Mouse (Mus musculus): ENCODE measurements at regions not wholly inside any gene's neighbourhood (a gene's known extent, or its start where the extent isn't known, plus 50 kb on each side); places are given as distances from the start of the nearest gene placed in this dataset.

DNA sequence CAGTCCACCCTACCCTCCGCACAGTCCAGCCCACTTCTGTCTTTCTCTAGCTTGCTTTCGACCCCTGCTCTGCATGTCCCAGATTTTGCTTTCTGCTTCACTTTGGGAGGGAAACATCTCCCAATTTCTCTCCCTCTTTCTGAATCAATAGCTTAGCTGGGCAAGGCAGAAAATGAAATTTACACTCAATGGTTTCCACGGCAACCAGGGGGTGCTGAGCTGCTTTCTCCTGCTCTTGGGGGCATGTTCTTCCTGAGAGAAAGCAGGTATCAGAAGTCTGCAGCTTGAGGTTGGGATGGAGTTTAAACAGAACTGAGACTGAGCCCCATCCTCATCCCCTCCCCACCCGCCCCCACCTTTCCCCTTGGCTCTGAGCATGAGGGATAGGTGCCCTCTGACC lies 82.1 kb downstream of the Tpra1 start:
- Histone ChIP-seq H3K36me3 (no peaks in the 10 kb centered on the region), H3K9me3 (replicated peaks) (no peaks in the 10 kb centered on the region), H3K4me1 (no peaks in the 10 kb centered on the region), H3K4me2 (no peak overlapping the region), H3K4me3 (no peak overlapping the region), H3K9ac (no peak overlapping the region), H3K27ac (no peak overlapping the region), H3K27me3 (replicated peaks) (peaks cover 43% of the 10 kb centered on the region)
- WGBS (ENCODE audit: insufficient replicate concordance): 46% methylated on average over 4 of the region's 4 CpGs
- no peak for ATAC-seq

DNA sequence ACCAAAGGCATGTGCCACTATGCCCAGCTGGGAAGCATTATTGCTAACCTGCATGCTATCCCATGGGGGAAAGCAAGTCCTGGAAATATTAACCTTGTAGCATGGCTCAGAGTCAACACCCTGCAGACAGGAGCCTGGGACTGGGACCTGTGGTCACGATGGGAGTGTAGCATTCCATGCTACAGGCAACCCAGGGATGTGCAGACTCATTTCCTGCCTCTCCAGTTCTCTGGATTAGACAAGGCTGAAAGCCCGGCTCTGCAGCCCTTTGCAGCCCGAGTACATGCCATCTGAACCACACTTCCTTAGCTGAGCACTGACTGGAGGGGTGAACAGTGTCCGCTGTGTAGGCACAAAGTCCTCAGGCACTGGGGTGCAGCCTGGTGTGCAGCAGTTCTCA lies 82.8 kb downstream of the Tpra1 start:
- peaks cover 36% of the 10 kb centered on the region for H3K27me3 ChIP-seq (replicated peaks)
- peaks cover 3% of the 10 kb centered on the region for H3K4me1 ChIP-seq
- H3K4me3 ChIP-seq: no peak overlapping the region
- no peak overlapping the region for H3K27ac ChIP-seq
- ATAC-seq: no peak
- H3K4me2 ChIP-seq: no peak overlapping the region
- H3K9me3 ChIP-seq (replicated peaks): no peaks in the 10 kb centered on the region
- H3K36me3 ChIP-seq: no peaks in the 10 kb centered on the region
- no peak overlapping the region for H3K9ac ChIP-seq
- WGBS (ENCODE audit: insufficient replicate concordance): 27% methylated on average over 4 of the region's 4 CpGs

DNA sequence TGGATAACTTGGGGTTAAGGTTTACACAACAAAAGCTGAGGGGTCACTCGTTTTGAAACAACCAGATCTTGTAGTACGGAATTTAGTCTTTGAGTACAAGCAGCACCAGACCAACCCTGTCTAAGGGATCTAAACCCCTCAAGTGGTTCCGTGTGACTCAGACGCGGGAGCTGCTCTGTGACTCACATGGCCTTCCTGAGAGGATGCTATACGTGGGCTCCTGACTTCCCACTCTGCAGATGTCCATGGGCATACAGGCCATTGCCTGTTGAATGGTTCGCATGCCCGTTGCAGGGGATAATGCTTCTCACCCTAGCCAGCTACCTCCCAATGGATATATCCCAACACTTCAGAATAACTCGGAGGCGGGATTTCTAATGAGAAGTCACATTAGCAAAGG lies 86.5 kb downstream of the Tpra1 start:
- Histone ChIP-seq H3K4me1 (peaks cover 17% of the 10 kb centered on the region), H3K36me3 (no peaks in the 10 kb centered on the region), H3K27me3 (replicated peaks) (peaks cover 9% of the 10 kb centered on the region), H3K9me3 (replicated peaks) (no peaks in the 10 kb centered on the region), H3K4me2 (no peak overlapping the region), H3K4me3 (no peak overlapping the region), H3K27ac (no peak overlapping the region), H3K9ac (no peak overlapping the region)
- no peak for ATAC-seq
- whole genome bisulfite sequencing (ENCODE audit: insufficient replicate concordance): 78% methylated on average over 10 of the region's 10 CpGs

DNA sequence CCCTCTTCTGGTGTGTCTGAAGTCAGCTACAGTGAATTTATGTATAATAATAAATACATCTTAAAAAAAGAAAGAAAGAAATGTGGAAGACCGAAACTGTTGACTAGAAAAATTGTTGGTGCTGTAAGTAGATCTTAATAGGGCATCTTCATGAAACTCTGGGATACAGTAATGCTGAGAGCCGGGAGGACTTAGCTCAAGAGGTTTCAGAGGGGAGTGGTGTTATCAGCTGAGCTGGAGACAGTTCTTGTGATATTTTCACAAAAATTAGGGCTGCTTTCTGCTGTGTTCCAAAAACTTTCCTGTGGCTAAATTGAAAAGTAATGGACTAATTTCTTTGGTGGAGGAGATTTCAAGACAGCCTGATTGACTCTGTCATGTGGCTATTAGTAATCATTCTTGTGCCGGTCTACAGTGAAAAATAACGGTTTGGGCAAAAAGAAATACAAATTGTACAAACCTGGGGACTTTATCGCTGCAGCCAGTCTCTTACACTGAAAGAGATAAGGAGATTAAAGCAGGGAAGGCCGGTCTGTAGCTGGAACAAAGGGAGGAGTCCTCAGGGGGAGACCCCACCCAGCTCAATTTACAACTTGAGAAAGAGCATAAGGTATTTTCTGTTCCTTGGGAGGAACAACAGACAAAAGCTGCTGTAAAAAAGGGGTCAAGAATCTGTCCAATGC lies 87.7 kb downstream of the Tpra1 start:
- peaks cover 17% of the 10 kb centered on the region for H3K4me1 ChIP-seq
- peaks cover 15% of the 10 kb centered on the region for H3K27me3 ChIP-seq (replicated peaks)
- WGBS (ENCODE audit: insufficient replicate concordance): 25% methylated on average over 6 of the region's 6 CpGs
- peak overlapping the region; percentile 46 for H3K4me2 ChIP-seq
- no peak overlapping the region for H3K9ac ChIP-seq
- ATAC-seq: peak; percentile 87
- H3K9me3 ChIP-seq (replicated peaks): no peaks in the 10 kb centered on the region
- H3K36me3 ChIP-seq: no peaks in the 10 kb centered on the region
- peak overlapping the region; percentile 64 for H3K27ac ChIP-seq
- no peak overlapping the region for H3K4me3 ChIP-seq

DNA sequence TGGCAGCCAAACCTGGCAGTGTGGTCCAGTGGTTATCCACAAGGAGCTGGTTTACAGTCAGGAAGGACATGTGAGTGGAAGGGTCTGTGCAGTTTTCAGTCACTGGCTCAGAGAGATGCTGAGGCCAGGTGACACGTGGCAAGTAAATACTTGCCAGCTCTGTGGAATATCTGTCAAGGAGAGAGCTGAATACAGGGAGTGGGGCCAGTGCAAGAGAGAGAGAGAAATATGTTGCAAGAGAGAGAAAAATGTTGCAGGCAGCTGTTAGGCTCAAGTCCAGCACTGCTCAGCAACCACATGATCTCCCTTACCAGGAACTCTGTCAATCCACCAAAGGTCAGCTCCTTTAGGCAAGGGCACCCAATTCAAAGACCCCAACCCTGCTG lies 88.2 kb downstream of the Tpra1 start:
- Histone ChIP-seq H3K9ac (no peak overlapping the region), H3K36me3 (no peaks in the 10 kb centered on the region), H3K9me3 (replicated peaks) (no peaks in the 10 kb centered on the region), H3K4me1 (peaks cover 17% of the 10 kb centered on the region), H3K27me3 (replicated peaks) (peaks cover 10% of the 10 kb centered on the region), H3K4me2 (peak overlapping the region; percentile 46), H3K27ac (peak overlapping the region; percentile 64), H3K4me3 (no peak overlapping the region)
- ATAC-seq: peak; percentile 77
- WGBS (ENCODE audit: insufficient replicate concordance): 32% methylated on average over 1 of the region's 1 CpGs

DNA sequence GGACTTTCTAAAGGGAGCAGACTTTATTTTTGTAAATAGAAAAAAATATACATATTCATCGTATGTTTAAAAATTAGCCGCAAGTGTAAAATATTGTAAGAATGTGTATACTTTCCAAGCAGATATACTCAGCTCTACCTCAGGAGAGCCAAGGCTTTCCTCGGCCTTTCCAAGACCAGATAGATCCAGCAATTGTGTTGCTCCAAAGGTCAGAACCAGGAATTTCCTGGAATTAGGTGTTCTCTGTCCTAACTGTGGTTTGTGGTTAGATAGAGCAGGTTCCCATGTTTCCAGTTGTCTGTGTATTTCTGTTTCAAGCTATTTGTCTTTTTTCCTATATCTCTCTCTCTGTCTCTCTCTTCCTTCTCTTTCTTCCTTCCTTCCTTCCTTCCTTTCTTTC lies 93.0 kb downstream of the Tpra1 start:
- Histone ChIP-seq H3K9ac (no peak overlapping the region), H3K4me1 (peaks cover 12% of the 10 kb centered on the region), H3K27me3 (replicated peaks) (peaks cover 24% of the 10 kb centered on the region), H3K27ac (no peak overlapping the region), H3K4me3 (no peak overlapping the region), H3K36me3 (no peaks in the 10 kb centered on the region), H3K4me2 (no peak overlapping the region), H3K9me3 (replicated peaks) (no peaks in the 10 kb centered on the region)
- WGBS (ENCODE audit: insufficient replicate concordance): 73% methylated on average over 3 of the region's 3 CpGs
- ATAC-seq: no peak

DNA sequence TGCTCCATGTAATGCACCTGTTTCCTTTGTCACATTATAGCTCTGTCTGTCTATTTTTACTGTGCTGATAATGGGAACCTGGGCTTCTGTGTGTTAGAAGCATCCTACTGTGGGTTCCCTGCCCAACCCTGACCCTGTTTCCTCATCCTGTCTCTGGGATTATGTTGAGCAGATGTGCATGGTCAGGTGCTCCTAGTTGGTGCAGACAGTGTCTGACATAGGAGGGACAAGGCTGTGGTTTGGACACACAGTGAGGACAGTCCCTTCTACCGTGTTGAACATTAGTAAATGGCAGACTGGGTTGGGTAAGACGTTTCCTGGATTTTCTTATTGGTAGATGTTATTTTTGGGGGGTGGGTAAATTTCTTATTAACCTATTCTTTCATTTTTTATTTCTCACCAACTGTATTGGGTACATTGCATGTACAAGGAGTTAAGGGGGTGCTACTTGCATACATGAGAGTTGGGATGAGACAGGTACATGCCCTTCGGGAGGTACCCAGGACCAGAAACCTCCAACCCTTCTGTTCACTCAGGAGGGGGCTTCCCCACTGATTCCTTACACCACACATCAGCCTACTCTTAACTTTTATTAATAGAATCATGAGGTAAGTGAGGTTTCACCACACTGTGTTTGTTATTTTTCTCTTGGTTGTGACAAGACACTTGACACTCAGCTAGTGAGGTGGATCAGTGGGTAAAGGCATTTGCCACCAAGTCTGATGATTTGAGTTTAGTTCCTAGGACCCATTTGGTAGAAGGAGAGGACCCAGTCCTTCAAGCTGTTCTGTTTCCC lies 97.1 kb downstream of the Tpra1 start:
- no peaks in the 10 kb centered on the region for H3K36me3 ChIP-seq
- no peak overlapping the region for H3K4me3 ChIP-seq
- no peak overlapping the region for H3K27ac ChIP-seq
- 62% methylated on average over 3 of the region's 3 CpGs for WGBS (ENCODE audit: insufficient replicate concordance)
- ATAC-seq: no peak
- no peaks in the 10 kb centered on the region for H3K4me1 ChIP-seq
- H3K9me3 ChIP-seq (replicated peaks): no peaks in the 10 kb centered on the region
- H3K27me3 ChIP-seq (replicated peaks): peaks cover 30% of the 10 kb centered on the region
- no peak overlapping the region for H3K4me2 ChIP-seq
- H3K9ac ChIP-seq: no peak overlapping the region

DNA sequence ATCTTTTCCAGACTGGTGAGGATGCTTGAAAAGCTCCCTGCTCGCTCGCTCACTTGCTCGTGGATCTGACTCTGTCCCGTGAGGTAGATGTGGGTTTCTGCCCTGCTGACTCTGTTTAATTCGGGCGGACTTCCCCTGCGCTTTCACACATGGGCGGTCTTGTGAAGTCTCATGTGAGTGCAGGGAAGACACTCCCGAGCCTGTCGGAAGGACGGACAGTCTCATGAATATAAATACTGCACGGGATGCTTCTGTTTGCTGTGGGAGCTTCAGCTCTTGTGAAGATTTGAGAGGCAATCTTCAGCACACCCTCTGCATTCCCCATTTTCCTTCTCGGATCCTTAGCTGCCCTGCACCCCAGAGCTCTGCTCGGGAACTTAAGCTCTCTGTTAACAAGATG lies 98.3 kb downstream of the Tpra1 start:
- H3K27ac ChIP-seq: no peak overlapping the region
- no peak overlapping the region for H3K4me2 ChIP-seq
- WGBS (ENCODE audit: insufficient replicate concordance): 39% methylated on average over 14 of the region's 14 CpGs
- no peaks in the 10 kb centered on the region for H3K9me3 ChIP-seq (replicated peaks)
- peaks cover 27% of the 10 kb centered on the region for H3K27me3 ChIP-seq (replicated peaks)
- H3K9ac ChIP-seq: no peak overlapping the region
- no peak overlapping the region for H3K4me3 ChIP-seq
- ATAC-seq: no peak
- no peaks in the 10 kb centered on the region for H3K4me1 ChIP-seq
- no peaks in the 10 kb centered on the region for H3K36me3 ChIP-seq

DNA sequence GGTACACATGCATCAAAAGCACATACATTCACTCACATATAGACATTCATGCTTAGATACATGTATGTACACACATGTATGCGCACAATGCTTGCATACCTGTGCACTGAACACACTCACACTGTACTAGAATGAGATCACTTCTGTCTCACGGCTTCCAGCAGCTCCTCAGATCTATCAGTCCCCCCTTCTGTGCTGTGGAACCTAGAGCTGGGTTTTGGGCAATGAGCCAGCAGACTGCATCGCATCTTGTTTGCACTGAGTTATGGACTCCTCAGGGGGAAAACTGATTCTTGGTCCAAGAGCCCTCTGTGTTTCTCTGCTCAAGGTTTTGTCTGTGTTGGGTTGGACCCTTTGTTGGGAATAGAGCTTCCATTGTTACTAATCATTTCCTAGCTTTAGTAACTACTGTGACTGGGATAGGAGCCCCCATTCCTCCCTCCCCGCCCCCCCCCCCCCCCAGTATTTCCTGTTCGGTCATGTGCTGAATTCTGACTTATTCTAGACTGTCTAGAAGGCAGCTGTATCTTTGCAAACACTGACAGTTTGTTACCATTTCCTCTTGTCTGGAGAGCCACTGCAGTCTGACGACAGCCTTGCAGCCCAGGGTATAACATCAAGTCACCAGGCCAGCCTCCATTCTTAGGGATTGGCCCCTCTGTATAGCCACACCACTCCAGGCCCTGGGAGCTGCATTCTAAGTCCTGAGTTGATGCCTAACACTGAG lies 101.3 kb downstream of the Tpra1 start:
- Histone ChIP-seq H3K4me2 (no peak overlapping the region), H3K9ac (no peak overlapping the region), H3K9me3 (replicated peaks) (no peaks in the 10 kb centered on the region), H3K27me3 (replicated peaks) (peaks cover 41% of the 10 kb centered on the region), H3K27ac (no peak overlapping the region), H3K4me3 (no peak overlapping the region), H3K4me1 (peaks cover 4% of the 10 kb centered on the region; the same call in 1 of the 2 replicates), H3K36me3 (no peaks in the 10 kb centered on the region)
- no peak for ATAC-seq
- WGBS (ENCODE audit: insufficient replicate concordance): 38% methylated on average over 6 of the region's 6 CpGs

DNA sequence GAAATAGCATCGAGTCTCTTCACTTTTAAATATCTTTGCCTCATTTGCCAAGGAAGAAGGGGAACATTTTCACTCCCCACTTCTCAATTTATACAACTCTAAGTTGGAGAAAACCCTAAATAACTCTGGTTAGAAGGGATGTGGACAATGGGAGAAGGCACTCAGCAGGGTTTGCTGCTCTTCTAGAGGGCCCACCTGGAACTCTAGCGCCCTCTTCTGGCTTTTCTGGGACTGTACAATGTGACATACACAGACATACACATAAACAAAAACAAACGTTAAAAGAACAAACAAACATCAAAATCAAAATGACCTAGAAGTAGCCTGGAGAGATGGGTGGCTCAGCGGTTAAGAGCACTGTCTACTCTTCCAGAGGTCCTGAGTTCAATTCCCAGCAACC lies 103.0 kb downstream of the Tpra1 start:
- Histone ChIP-seq H3K9ac (no peak overlapping the region), H3K27ac (no peak overlapping the region), H3K4me1 (peaks cover 12% of the 10 kb centered on the region; the same call in 1 of the 2 replicates), H3K36me3 (no peaks in the 10 kb centered on the region), H3K27me3 (replicated peaks) (peaks cover 46% of the 10 kb centered on the region), H3K4me3 (no peak overlapping the region), H3K4me2 (no peak overlapping the region), H3K9me3 (replicated peaks) (no peaks in the 10 kb centered on the region)
- 32% methylated on average over 4 of the region's 4 CpGs for WGBS (ENCODE audit: insufficient replicate concordance)
- ATAC-seq: no peak

DNA sequence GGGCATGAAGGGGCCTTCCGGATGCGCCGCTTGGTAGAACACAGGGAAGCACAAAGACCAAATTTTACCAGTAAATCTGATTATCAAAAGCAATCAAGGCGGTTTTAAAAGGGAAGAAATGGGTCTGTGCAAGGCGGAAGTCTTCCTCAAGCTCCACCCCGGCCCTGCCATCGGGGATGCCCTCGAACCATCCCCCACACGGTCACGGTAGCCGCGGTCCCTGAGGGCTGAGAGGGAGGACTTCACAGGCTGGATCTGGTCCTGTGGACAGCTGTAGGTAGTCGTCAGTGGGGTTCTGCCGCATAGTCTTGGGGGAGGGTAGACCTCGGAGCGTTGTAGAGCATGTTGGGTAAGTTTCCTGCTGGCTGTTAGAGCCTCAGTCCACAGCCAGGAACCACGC lies 104.9 kb downstream of the Tpra1 start:
- no peak for ATAC-seq
- H3K4me2 ChIP-seq: no peak overlapping the region
- no peak overlapping the region for H3K4me3 ChIP-seq
- H3K4me1 ChIP-seq: peaks cover 12% of the 10 kb centered on the region; the same call in 1 of the 2 replicates
- H3K36me3 ChIP-seq: no peaks in the 10 kb centered on the region
- no peaks in the 10 kb centered on the region for H3K9me3 ChIP-seq (replicated peaks)
- no peak overlapping the region for H3K9ac ChIP-seq
- peaks cover 54% of the 10 kb centered on the region for H3K27me3 ChIP-seq (replicated peaks)
- WGBS (ENCODE audit: insufficient replicate concordance): 32% methylated on average over 17 of the region's 17 CpGs
- no peak overlapping the region for H3K27ac ChIP-seq

DNA sequence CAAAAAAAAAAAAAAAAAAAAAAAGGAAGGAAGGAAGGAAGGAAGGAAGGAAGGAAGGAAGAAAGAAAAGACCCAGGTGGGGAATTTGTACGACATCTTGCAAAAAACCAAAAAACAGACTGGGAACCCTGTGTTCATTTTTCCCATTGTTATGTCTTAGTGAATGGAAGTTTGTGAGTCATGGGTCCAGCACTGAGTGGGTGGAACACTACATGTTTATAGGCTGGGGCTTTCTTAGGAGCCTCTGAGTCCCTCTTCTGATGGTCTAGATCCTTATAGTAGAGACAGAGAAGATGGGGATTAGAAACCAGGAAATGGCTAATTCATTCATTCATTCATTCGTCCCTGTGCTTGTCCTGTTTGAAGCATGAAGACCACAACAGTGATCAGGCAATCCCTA lies 105.5 kb downstream of the Tpra1 start:
- H3K4me1 ChIP-seq: peaks cover 12% of the 10 kb centered on the region; the same call in 1 of the 2 replicates
- H3K9me3 ChIP-seq (replicated peaks): no peaks in the 10 kb centered on the region
- no peaks in the 10 kb centered on the region for H3K36me3 ChIP-seq
- H3K27me3 ChIP-seq (replicated peaks): peaks cover 55% of the 10 kb centered on the region
- no peak overlapping the region for H3K9ac ChIP-seq
- H3K4me2 ChIP-seq: no peak overlapping the region
- H3K4me3 ChIP-seq: no peak overlapping the region
- WGBS (ENCODE audit: insufficient replicate concordance): 37% methylated on average over 2 of the region's 2 CpGs
- ATAC-seq: no peak
- no peak overlapping the region for H3K27ac ChIP-seq
